Mouse (Mus musculus): ENCODE measurements around the gene Ccnk. TPM values are rescaled to one million over a fixed set of nuclear protein-coding genes. Genes with fewer than 3 reads are reported as not detected.

Gene Ccnk
- polyA plus RNA-seq, 1 experiment from 2014 or later = 2.2 TPM

- no peaks in the 10 kb centered on the region for H3K27me3 ChIP-seq (replicated peaks; ENCODE audit: control insufficient read depth, insufficient read depth, low read length)
- 0 out of 2 replicates have a peak, but pooled peaks cover 2% of the 10 kb centered on the region for H3K36me3 ChIP-seq (ENCODE audit: control insufficient read depth, insufficient read depth, low read length)
- H3K9ac ChIP-seq (ENCODE audit: low read depth, low read length) = no peak overlapping the region
- no peak overlapping the region for H3K27ac ChIP-seq (ENCODE audit: low read depth, low read length)
- H3K4me1 ChIP-seq (ENCODE audit: control insufficient read depth, insufficient read depth, low read depth, low read length) = no peaks in the 10 kb centered on the region
- H3K9me3 ChIP-seq (ENCODE audit: control insufficient read depth, low read length) = no peaks in the 10 kb centered on the region
- no peak overlapping the region for H3K4me2 ChIP-seq (ENCODE audit: low read length)
- H3K4me3 ChIP-seq (ENCODE audit: low read length) = no peak overlapping the region
- ATAC-seq = no peak
These were observed 19.5 kb upstream of the Ccnk start for GRCm38 (mm10) chr12:108159863-108160262.

GRCm38 (mm10) chr12:108162036-108162435, 17.3 kb upstream of the Ccnk start:
- ATAC-seq = no peak
- Histone ChIP-seq H3K4me3 (ENCODE audit: low read length) (no peak overlapping the region), H3K27me3 (replicated peaks; ENCODE audit: control insufficient read depth, insufficient read depth, low read length) (no peaks in the 10 kb centered on the region), H3K9me3 (ENCODE audit: control insufficient read depth, low read length) (no peaks in the 10 kb centered on the region), H3K36me3 (ENCODE audit: control insufficient read depth, insufficient read depth, low read length) (no peaks in the 10 kb centered on the region), H3K4me2 (ENCODE audit: low read length) (no peak overlapping the region), H3K27ac (ENCODE audit: low read depth, low read length) (no peak overlapping the region), H3K9ac (ENCODE audit: low read depth, low read length) (no peak overlapping the region), H3K4me1 (ENCODE audit: control insufficient read depth, insufficient read depth, low read depth, low read length) (no peaks in the 10 kb centered on the region)
- WGBS = 92% methylated on average over 1 of the region's 1 CpGs

- 80% methylated on average over 3 of the region's 3 CpGs for WGBS
- H3K36me3 ChIP-seq (ENCODE audit: control insufficient read depth, insufficient read depth, low read length) = no peaks in the 10 kb centered on the region
- no peak overlapping the region for H3K4me3 ChIP-seq (ENCODE audit: low read length)
- H3K4me2 ChIP-seq (ENCODE audit: low read length) = no peak overlapping the region
- no peaks in the 10 kb centered on the region for H3K4me1 ChIP-seq (ENCODE audit: control insufficient read depth, insufficient read depth, low read depth, low read length)
- no peak overlapping the region for H3K9ac ChIP-seq (ENCODE audit: low read depth, low read length)
- no peaks in the 10 kb centered on the region for H3K27me3 ChIP-seq (replicated peaks; ENCODE audit: control insufficient read depth, insufficient read depth, low read length)
- H3K9me3 ChIP-seq (ENCODE audit: control insufficient read depth, low read length) = no peaks in the 10 kb centered on the region
- H3K27ac ChIP-seq (ENCODE audit: low read depth, low read length) = no peak overlapping the region
- ATAC-seq = no peak
These were observed 15.7 kb upstream of the Ccnk start for GRCm38 (mm10) chr12:108163706-108164105.

- no peak overlapping the region for H3K27ac ChIP-seq (ENCODE audit: low read depth, low read length)
- H3K9me3 ChIP-seq (ENCODE audit: control insufficient read depth, low read length) = no peaks in the 10 kb centered on the region
- H3K36me3 ChIP-seq (ENCODE audit: control insufficient read depth, insufficient read depth, low read length) = no peaks in the 10 kb centered on the region
- peaks cover 3% of the 10 kb centered on the region; the same call in 1 of the 2 replicates for H3K4me1 ChIP-seq (ENCODE audit: control insufficient read depth, insufficient read depth, low read depth, low read length)
- WGBS = 85% methylated on average over 3 of the region's 3 CpGs
- no peak overlapping the region for H3K4me2 ChIP-seq (ENCODE audit: low read length)
- ATAC-seq = no peak
- no peak overlapping the region for H3K4me3 ChIP-seq (ENCODE audit: low read length)
- H3K9ac ChIP-seq (ENCODE audit: low read depth, low read length) = no peak overlapping the region
- no peaks in the 10 kb centered on the region for H3K27me3 ChIP-seq (replicated peaks; ENCODE audit: control insufficient read depth, insufficient read depth, low read length)
These were observed 10.5 kb upstream of the Ccnk start for GRCm38 (mm10) chr12:108168909-108169308.

GRCm38 (mm10) chr12:108170467-108170866, 8.9 kb upstream of the Ccnk start:
- Histone ChIP-seq H3K4me1 (ENCODE audit: control insufficient read depth, insufficient read depth, low read depth, low read length) (peaks cover 3% of the 10 kb centered on the region; the same call in 1 of the 2 replicates), H3K4me2 (ENCODE audit: low read length) (no peak overlapping the region), H3K9me3 (ENCODE audit: control insufficient read depth, low read length) (no peaks in the 10 kb centered on the region), H3K4me3 (ENCODE audit: low read length) (no peak overlapping the region), H3K27me3 (replicated peaks; ENCODE audit: control insufficient read depth, insufficient read depth, low read length) (no peaks in the 10 kb centered on the region), H3K27ac (ENCODE audit: low read depth, low read length) (no peak overlapping the region), H3K9ac (ENCODE audit: low read depth, low read length) (no peak overlapping the region), H3K36me3 (ENCODE audit: control insufficient read depth, insufficient read depth, low read length) (no peaks in the 10 kb centered on the region)
- 91% methylated on average over 3 of the region's 3 CpGs for WGBS
- ATAC-seq = no peak

GRCm38 (mm10) chr12:108171336-108171735, 8.0 kb upstream of the Ccnk start:
- ATAC-seq = no peak
- Histone ChIP-seq H3K9me3 (ENCODE audit: control insufficient read depth, low read length) (no peaks in the 10 kb centered on the region), H3K9ac (ENCODE audit: low read depth, low read length) (no peak overlapping the region)

GRCm38 (mm10) chr12:108172639-108173038, 6.7 kb upstream of the Ccnk start:
- H3K4me3 ChIP-seq (ENCODE audit: low read length) = no peak overlapping the region
- no peak for ATAC-seq
- no peak overlapping the region for H3K4me2 ChIP-seq (ENCODE audit: low read length)
- no peaks in the 10 kb centered on the region for H3K36me3 ChIP-seq (ENCODE audit: control insufficient read depth, insufficient read depth, low read length)
- no peaks in the 10 kb centered on the region for H3K27me3 ChIP-seq (replicated peaks; ENCODE audit: control insufficient read depth, insufficient read depth, low read length)
- H3K9me3 ChIP-seq (ENCODE audit: control insufficient read depth, low read length) = no peaks in the 10 kb centered on the region
- 51% methylated on average over 4 of the region's 4 CpGs for WGBS
- no peak overlapping the region for H3K9ac ChIP-seq (ENCODE audit: low read depth, low read length)
- no peak overlapping the region for H3K27ac ChIP-seq (ENCODE audit: low read depth, low read length)
- H3K4me1 ChIP-seq (ENCODE audit: control insufficient read depth, insufficient read depth, low read depth, low read length) = peaks cover 17% of the 10 kb centered on the region

More at GRCm38 (mm10) chr12:108171336-108171735, 8.0 kb upstream of the Ccnk start:
- Histone ChIP-seq H3K4me1 (ENCODE audit: control insufficient read depth, insufficient read depth, low read depth, low read length) (peaks cover 5% of the 10 kb centered on the region), H3K4me2 (ENCODE audit: low read length) (no peak overlapping the region), H3K27ac (ENCODE audit: low read depth, low read length) (no peak overlapping the region), H3K36me3 (ENCODE audit: control insufficient read depth, insufficient read depth, low read length) (no peaks in the 10 kb centered on the region), H3K27me3 (replicated peaks; ENCODE audit: control insufficient read depth, insufficient read depth, low read length) (no peaks in the 10 kb centered on the region), H3K4me3 (ENCODE audit: low read length) (no peak overlapping the region)

GRCm38 (mm10) chr12:108174606-108175505, 4.5 kb upstream of the Ccnk start:
- H3K4me2 ChIP-seq (ENCODE audit: low read length) = no peak overlapping the region
- H3K9ac ChIP-seq (ENCODE audit: low read depth, low read length) = no peak overlapping the region
- peaks cover 19% of the 10 kb centered on the region for H3K4me1 ChIP-seq (ENCODE audit: control insufficient read depth, insufficient read depth, low read depth, low read length)
- no peak overlapping the region for H3K4me3 ChIP-seq (ENCODE audit: low read length)
- no peaks in the 10 kb centered on the region for H3K9me3 ChIP-seq (ENCODE audit: control insufficient read depth, low read length)
- no peak for ATAC-seq
- H3K36me3 ChIP-seq (ENCODE audit: control insufficient read depth, insufficient read depth, low read length) = no peaks in the 10 kb centered on the region
- no peak overlapping the region for H3K27ac ChIP-seq (ENCODE audit: low read depth, low read length)
- H3K27me3 ChIP-seq (replicated peaks; ENCODE audit: control insufficient read depth, insufficient read depth, low read length) = no peaks in the 10 kb centered on the region
- WGBS = 74% methylated on average over 8 of the region's 8 CpGs

GRCm38 (mm10) chr12:108176366-108176765, 3.0 kb upstream of the Ccnk start:
- no peak overlapping the region for H3K4me3 ChIP-seq (ENCODE audit: low read length)
- no peaks in the 10 kb centered on the region for H3K36me3 ChIP-seq (ENCODE audit: control insufficient read depth, insufficient read depth, low read length)
- H3K4me2 ChIP-seq (ENCODE audit: low read length) = no peak overlapping the region
- H3K9me3 ChIP-seq (ENCODE audit: control insufficient read depth, low read length) = no peaks in the 10 kb centered on the region
- no peaks in the 10 kb centered on the region for H3K27me3 ChIP-seq (replicated peaks; ENCODE audit: control insufficient read depth, insufficient read depth, low read length)
- H3K4me1 ChIP-seq (ENCODE audit: control insufficient read depth, insufficient read depth, low read depth, low read length) = peaks cover 28% of the 10 kb centered on the region
- H3K27ac ChIP-seq (ENCODE audit: low read depth, low read length) = no peak overlapping the region
- 84% methylated on average over 3 of the region's 3 CpGs for WGBS
- ATAC-seq = no peak
- H3K9ac ChIP-seq (ENCODE audit: low read depth, low read length) = no peak overlapping the region; the same call in 1 of the 2 replicates
